Mouse (Mus musculus) hindbrain, postnatal 0 days (tissue): ENCODE data around the gene Lipt2. TPM values are rescaled to one million over a fixed set of nuclear protein-coding genes. Genes with fewer than 3 reads are reported as not detected.

Experiments
- ATAC-seq: fragments of 200-750 bp; cut with Nextera tagmentation; 2 replicates; pipeline ENCODE4 v1.8.0; 2017; ENCODE audit warnings: mild to moderate bottlenecking, moderate TSS enrichment, moderate library complexity
- DNase-seq: peaks from one replicate; pipeline ENCODE4 v3.0.0-alpha.2; 2015; ENCODE audit warnings: low spot score
- H3K27ac ChIP-seq: fragments of 300-500 bp; sonication (generic); 2 replicates; pipeline ENCODE4 v1.5.1; 2014; ENCODE audit warnings: mild to moderate bottlenecking
- H3K27me3 ChIP-seq: fragments of 300-500 bp; sonication (generic); 2 replicates; pipeline ENCODE4 v1.6.1; 2014; ENCODE audit warnings: low read length, mixed read lengths; ENCODE audit not compliant: insufficient read depth
- H3K36me3 ChIP-seq: fragments of 300-500 bp; sonication (generic); 2 replicates; pipeline ENCODE4 v1.6.1; 2014; ENCODE audit warnings: low read length, mixed read lengths; ENCODE audit not compliant: insufficient read depth
- H3K4me1 ChIP-seq: fragments of 300-500 bp; sonication (generic); 2 replicates; pipeline ENCODE4 v1.6.1; 2014; ENCODE audit warnings: antibody characterized with exemption, low read length, mixed read lengths; ENCODE audit not compliant: insufficient read depth
- H3K4me2 ChIP-seq: fragments of 300-500 bp; sonication (generic); 2 replicates; pipeline ENCODE4 v1.6.1; 2014; ENCODE audit warnings: low read depth, mild to moderate bottlenecking, low read length, moderate library complexity, mixed read lengths
- H3K4me3 ChIP-seq: fragments of 300-500 bp; sonication (generic); 2 replicates; pipeline ENCODE4 v1.5.1; 2014; ENCODE audit warnings: low read length
- H3K9ac ChIP-seq: fragments of 300-500 bp; sonication (generic); replicated peaks from 2 replicates; pipeline ENCODE4 v1.6.1; 2014; ENCODE audit warnings: mild to moderate bottlenecking, low read length, moderate library complexity, mixed read lengths
- H3K9me3 ChIP-seq: fragments of 300-500 bp; sonication (generic); 2 replicates; pipeline ENCODE4 v1.6.1; 2016; ENCODE audit warnings: low read length, mixed read lengths
- CTCF ChIP-seq: IDR thresholded peaks from 2 replicates; pipeline ENCODE4 v1.5.1; 2016; ENCODE audit warnings: antibody characterized with exemption, control low read depth, low read depth
- WGBS: fragments of 180-500 bp; shearing (Covaris S2); extraction: QIAGEN DNeasy Blood & Tissue Kit; methylation state at CpG from one replicate; pipeline ENCODE4 v1.1.7; 2014; 5-methylcytosine and 5-hydroxymethylcytosine counted together
- polyA plus RNA-seq: library from polyadenylated mRNA; unstranded; fragments of >200 nt; fragmentation: Nextera tagmentation; extraction: Ambion mirVana; gene quantifications from 2 replicates; pipeline ENCODE4 v1.2.1, GENCODE M21; 2015
- total RNA-seq: library from RNA; depleted of rRNA; stranded (reverse); fragments of >200 nt; gene quantifications from 2 replicates; pipeline ENCODE4 v1.2.3, GENCODE M21; 2014

Lipt2 gene
- total and polyA plus RNA-seq, 2 experiments from 2014 or later = 19.5 to 20.1 TPM

- H3K9me3 ChIP-seq = no peaks in the 10 kb centered on the region
- H3K9ac ChIP-seq = no peak overlapping the region
- ATAC-seq (no peak), DNase-seq (no peak)
- no peaks in the 10 kb centered on the region for H3K36me3 ChIP-seq
- peaks cover 14% of the 10 kb centered on the region for H3K27me3 ChIP-seq
- H3K4me1 ChIP-seq = peaks cover 6% of the 10 kb centered on the region; the same call in 1 of the 2 replicates
- TF ChIP-seq CTCF = no peak
- no peak overlapping the region for H3K4me2 ChIP-seq
- H3K4me3 ChIP-seq = no peak overlapping the region
- H3K27ac ChIP-seq = no peak overlapping the region
- 73% methylated on average over 7 of the region's 7 CpGs for WGBS
Measured at GRCm38 (mm10) chr7:100179836-100180407, 20.8 kb downstream of the Lipt2 start.

GRCm38 (mm10) chr7:100181176-100181575 is 22.1 kb downstream of the Lipt2 start:
- no peak overlapping the region for H3K27ac ChIP-seq
- no peak for DNase-seq
- H3K4me1 ChIP-seq = peaks cover 6% of the 10 kb centered on the region; the same call in 1 of the 2 replicates
- H3K9ac ChIP-seq = no peak overlapping the region
- no peak overlapping the region for H3K4me3 ChIP-seq
- ATAC-seq = no peak
- no peak for TF ChIP-seq CTCF
- 88% methylated on average over 2 of the region's 2 CpGs for WGBS
- no peaks in the 10 kb centered on the region for H3K36me3 ChIP-seq
- H3K4me2 ChIP-seq = no peak overlapping the region
- no peaks in the 10 kb centered on the region for H3K9me3 ChIP-seq
- peaks cover 14% of the 10 kb centered on the region for H3K27me3 ChIP-seq

GRCm38 (mm10) chr7:100181614-100182013 is 22.5 kb downstream of the Lipt2 start:
- ATAC-seq = no peak
- Histone ChIP-seq H3K36me3 (no peaks in the 10 kb centered on the region), H3K9ac (no peak overlapping the region), H3K27ac (no peak overlapping the region), H3K9me3 (no peaks in the 10 kb centered on the region), H3K4me1 (peaks cover 6% of the 10 kb centered on the region; the same call in 1 of the 2 replicates), H3K4me3 (no peak overlapping the region), H3K4me2 (no peak overlapping the region), H3K27me3 (peaks cover 14% of the 10 kb centered on the region)
- DNase-seq = no peak
- 77% methylated on average over 3 of the region's 3 CpGs for WGBS
- no peak for TF ChIP-seq CTCF

- Histone ChIP-seq H3K27me3 (peaks cover 14% of the 10 kb centered on the region), H3K4me2 (no peak overlapping the region), H3K4me1 (peaks cover 6% of the 10 kb centered on the region; the same call in 1 of the 2 replicates), H3K27ac (no peak overlapping the region), H3K9ac (no peak overlapping the region), H3K4me3 (no peak overlapping the region), H3K36me3 (no peaks in the 10 kb centered on the region), H3K9me3 (no peaks in the 10 kb centered on the region)
- ATAC-seq (no peak), DNase-seq (no peak)
- 79% methylated on average over 3 of the region's 3 CpGs for WGBS
- no peak for TF ChIP-seq CTCF
Measured at GRCm38 (mm10) chr7:100182388-100182787, 23.3 kb downstream of the Lipt2 start.

- Histone ChIP-seq H3K4me3 (no peak overlapping the region), H3K9me3 (no peaks in the 10 kb centered on the region), H3K27ac (no peak overlapping the region), H3K4me2 (no peak overlapping the region), H3K27me3 (no peaks in the 10 kb centered on the region), H3K9ac (no peak overlapping the region), H3K36me3 (no peaks in the 10 kb centered on the region), H3K4me1 (no peaks in the 10 kb centered on the region)
- ATAC-seq (peak; percentile 38; the same call in 1 of the 2 replicates), DNase-seq (peak; percentile 79)
- 24% methylated on average over 7 of the region's 7 CpGs for WGBS
- TF ChIP-seq CTCF = peak; percentile 85
Measured at GRCm38 (mm10) chr7:100187601-100188000, 28.5 kb downstream of the Lipt2 start.

- ATAC-seq (no peak), DNase-seq (no peak)
- Histone ChIP-seq H3K27me3 (no peaks in the 10 kb centered on the region), H3K4me2 (no peak overlapping the region), H3K4me3 (no peak overlapping the region), H3K9ac (no peak overlapping the region), H3K9me3 (no peaks in the 10 kb centered on the region), H3K27ac (no peak overlapping the region), H3K4me1 (no peaks in the 10 kb centered on the region), H3K36me3 (no peaks in the 10 kb centered on the region)
- TF ChIP-seq CTCF = no peak
- WGBS = 43% methylated on average over 4 of the region's 4 CpGs
Measured at GRCm38 (mm10) chr7:100190167-100190566, 31.1 kb downstream of the Lipt2 start.

- H3K27me3 ChIP-seq = no peaks in the 10 kb centered on the region
- H3K9me3 ChIP-seq = no peaks in the 10 kb centered on the region
- H3K4me1 ChIP-seq = no peaks in the 10 kb centered on the region
- no peak overlapping the region for H3K9ac ChIP-seq
- DNase-seq (peak; percentile 82), ATAC-seq (peak; percentile 80)
- peak; percentile 87 for TF ChIP-seq CTCF
- no peaks in the 10 kb centered on the region for H3K36me3 ChIP-seq
- WGBS = 4% methylated on average over 4 of the region's 4 CpGs
- no peak overlapping the region for H3K4me2 ChIP-seq
- H3K27ac ChIP-seq = no peak overlapping the region
- no peak overlapping the region for H3K4me3 ChIP-seq
Measured at GRCm38 (mm10) chr7:100190778-100191177, 31.7 kb downstream of the Lipt2 start.
